Mouse (Mus musculus): ENCODE results near the gene Ryr1.
"Not testable (repeated sequence)": the region's sequence is repeated elsewhere in the genome, so short reads cannot be mapped to it uniquely, and the experiment has no call there.

The Ryr1 gene

DNA sequence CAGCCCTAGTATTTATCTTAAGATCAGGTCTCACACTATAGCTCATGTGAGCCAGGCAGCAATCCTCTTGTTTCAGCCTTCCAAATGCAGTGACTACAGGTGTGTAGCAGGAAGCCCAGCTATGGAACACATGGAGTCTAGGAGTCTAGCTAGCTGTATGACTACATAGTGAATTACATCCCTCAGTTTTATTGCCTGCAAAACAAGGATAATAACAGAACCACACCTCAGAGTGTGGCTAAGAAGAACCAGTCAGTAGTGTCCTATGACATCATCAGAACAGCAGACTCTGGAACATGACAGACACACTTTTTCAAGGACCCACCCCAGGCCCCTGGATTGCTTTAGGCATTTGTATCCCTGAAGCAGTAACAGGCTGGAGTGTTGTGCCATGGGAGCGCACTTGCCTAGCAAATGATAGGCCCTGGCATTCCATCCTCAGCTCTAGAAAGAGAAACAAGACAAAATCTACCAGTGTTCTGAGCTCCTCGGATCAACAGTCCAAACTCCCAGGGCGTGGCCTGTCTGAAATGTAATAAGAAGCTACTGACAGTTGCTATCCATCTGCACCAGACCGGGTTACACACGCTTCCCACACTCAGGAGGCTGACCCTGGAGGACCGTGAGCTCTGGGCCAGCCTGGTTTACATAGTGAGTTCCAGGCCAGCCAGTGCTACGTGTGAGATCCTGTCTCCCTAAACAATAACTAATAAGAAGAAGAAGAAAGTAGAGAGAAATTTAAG, 21.8 kb upstream of the Ryr1 start:
- DNase-seq (ENCODE audit: low spot score) = no peak

DNA sequence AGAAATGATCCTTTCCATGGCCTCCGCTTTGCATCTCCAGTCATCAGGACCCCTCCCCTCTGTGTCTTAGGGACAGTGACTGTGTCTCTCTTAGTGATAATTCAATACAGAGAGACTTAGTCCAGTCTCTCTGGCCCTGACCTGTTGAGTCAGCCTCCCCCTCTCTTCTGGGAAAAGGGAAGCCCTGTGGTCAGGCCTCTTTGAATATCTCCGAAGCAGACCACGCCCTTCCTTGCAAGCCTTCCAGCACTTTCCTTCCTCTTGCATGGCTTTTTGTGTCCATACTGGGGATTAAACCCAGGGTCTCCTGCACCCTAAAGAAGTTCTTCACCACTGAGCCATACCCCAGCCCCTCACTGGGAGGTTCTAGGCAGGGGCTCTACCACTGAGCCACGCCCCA, 19.0 kb upstream of the Ryr1 start:
- DNase-seq (ENCODE audit: low spot score) = no peak

DNA sequence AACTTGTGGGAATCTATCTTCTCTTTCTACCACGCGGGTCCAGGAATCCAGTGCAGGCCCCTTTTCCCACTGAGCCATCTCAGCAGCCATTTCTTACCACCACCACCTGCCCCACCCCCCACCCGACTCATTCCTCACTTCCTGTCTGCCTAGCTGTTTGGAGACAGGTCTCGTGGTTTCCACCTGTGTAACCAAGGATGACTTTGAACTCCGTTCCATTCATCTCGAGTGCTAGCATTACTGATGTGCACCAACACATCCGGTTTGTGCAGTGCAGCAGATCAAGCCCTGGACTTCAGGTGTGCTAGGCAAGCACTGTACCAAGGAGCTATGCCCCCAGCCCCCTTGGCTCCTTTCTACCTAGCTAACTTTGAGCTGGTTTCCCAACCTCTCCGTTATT, 16.4 kb upstream of the Ryr1 start:
- no peak for DNase-seq (ENCODE audit: low spot score)

DNA sequence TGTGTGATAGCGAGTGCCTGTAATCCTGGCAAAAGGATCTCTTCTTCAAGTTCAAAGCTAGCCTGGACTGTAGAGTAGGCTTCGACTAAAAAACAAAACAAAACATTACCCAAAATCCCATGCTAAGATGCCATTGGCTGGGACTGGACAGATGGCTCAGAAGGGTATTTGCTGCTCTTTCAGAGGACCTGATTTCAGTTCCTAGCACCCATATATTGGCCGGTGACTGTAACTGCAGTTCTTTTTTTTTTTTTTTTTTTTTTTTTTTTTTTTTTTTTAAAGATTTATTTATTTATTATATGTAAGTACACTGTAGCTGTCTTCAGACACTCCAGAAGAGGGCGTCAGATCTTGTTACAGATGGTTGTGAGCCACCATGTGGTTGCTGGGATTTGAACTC, 14.3 kb upstream of the Ryr1 start:
- not testable (repeated sequence) for DNase-seq (ENCODE audit: low spot score)

DNA sequence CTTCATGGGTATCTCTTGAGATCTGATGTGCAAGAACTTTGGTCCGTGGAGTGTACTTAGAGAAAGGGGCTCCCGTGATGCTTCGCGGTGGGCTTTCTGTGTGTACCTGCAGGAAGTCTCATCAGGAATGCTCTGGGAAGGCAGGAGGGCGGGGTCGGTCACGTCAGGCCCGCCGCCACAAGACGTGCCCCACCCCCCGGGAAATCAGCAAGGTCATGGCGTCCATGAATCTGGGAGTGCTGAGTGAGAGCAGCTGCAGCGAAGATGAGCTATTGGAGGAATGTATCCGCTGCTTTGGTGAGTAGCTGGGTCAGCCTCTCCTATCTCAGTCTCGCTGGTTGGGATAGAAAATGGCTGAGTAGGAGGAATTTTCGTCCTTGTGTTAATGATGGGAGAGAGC, 12.4 kb upstream of the Ryr1 start:
- no peak for DNase-seq (ENCODE audit: low spot score)

DNA sequence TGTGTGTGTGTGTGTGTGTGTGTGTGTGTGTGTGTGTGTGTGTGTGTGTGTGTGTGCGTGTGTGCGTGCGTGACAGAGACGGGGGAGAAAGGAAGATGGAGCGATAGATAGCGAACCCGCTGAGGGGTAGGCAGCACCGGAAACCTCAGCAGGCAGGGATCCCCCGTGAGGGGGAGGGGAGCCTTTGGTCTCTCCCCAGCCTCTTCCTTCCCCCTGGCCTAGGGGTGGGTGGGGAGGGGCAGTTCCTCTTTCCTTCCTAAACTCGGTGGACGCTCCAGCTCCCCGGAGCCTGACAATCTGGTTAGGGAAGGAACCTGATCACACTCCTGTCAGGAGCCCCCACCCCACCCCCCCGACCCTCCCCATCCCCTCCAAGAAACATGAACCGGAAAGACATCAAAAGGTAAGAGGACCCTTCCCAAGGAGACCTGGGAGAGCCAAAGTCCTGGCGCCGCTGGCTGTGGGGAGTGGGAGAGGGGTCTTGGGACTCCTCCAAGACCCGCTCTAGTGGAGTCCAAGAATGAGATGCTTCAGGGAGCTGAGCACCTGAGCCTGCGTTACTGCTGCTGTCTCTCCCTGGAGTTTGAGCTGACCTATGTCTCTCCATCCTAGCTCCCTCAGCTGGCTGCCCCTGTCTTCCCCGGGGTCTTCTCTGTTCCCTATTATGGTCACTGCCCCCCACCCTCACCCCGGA, 9.9 kb upstream of the Ryr1 start, which contains the start of gene Rasgrp4:
Gene Rasgrp4, plus strand, starts transcription at position 159 of the 694 bp plus-strand sequence.
- no peak for DNase-seq (ENCODE audit: low spot score)

DNA sequence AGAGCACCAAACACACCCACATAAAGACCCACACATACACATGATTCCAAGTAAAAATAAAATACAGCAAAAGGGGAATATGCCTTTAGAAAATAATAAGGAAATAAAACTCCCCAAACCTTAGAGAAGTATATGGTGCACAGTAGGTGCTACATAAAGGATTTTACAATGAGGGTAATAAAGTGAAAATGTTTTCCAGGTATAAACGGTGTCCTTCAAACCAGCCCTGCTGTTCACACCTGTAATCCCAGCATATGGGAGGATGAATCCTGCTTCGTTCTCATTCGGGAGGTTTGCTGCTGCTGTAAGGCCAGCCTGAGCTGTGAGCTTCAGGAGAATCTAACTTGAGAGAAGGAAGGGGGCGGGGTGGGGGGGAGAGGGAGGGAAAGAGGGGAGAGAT, 9.3 kb upstream of the Ryr1 start:
- DNase-seq (ENCODE audit: low spot score) = no peak

DNA sequence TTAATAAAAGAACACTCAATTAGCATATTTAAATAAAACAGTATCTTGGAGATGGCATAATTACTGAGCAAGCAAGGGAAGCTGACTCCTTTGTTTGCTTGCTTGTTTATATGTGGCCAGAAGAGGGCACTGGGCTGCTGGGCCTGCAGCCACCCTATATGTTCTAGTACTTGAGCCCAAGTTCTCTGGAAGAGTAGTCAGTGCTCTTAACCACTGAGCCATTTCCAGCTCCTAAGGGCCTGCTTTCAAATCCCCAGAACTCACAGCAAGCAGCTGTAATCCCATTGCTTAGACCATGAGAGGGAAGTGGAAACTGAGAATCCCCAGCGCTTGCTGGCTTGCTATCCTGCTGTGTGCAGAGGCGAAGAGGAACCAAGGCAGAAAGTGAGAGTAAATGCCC, 3.7 kb upstream of the Ryr1 start:
- no peak for DNase-seq (ENCODE audit: low spot score)

DNA sequence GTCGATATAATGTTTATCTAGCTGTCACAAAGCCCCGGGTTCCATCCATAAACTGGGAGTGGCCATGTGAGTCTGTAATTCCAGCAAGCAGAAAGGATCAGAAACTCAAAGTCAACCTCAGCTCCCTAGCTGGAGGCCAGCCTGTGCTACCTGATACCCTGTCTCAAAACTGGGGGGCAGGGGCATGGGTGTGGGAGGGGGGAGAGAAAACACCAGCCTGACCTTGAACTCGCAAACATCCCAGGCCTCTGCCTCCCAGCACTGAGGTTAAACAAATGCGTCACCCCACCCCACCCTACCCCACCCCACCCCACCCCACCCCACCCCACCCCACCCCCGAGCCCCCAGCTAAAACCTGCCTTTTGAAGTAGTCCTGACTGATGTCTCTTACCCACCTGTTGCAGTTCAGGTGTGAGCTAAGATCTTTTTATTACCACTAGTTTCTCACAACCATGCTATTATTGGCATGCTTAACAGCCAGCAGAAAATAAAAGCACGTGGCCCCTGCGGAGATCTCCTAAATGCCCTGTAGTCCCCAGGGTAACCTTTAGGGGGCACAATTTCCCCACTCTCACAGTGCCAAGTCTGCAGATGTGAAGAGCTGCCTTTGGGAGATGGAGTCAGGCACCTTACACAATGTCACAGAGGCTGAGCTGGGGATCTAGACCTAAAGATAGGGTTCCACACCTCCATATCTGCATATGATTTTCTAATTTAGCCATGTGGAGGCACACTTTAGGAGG, 1.4 kb upstream of the Ryr1 start:
- peak; percentile 65 for DNase-seq (ENCODE audit: low spot score)

DNA sequence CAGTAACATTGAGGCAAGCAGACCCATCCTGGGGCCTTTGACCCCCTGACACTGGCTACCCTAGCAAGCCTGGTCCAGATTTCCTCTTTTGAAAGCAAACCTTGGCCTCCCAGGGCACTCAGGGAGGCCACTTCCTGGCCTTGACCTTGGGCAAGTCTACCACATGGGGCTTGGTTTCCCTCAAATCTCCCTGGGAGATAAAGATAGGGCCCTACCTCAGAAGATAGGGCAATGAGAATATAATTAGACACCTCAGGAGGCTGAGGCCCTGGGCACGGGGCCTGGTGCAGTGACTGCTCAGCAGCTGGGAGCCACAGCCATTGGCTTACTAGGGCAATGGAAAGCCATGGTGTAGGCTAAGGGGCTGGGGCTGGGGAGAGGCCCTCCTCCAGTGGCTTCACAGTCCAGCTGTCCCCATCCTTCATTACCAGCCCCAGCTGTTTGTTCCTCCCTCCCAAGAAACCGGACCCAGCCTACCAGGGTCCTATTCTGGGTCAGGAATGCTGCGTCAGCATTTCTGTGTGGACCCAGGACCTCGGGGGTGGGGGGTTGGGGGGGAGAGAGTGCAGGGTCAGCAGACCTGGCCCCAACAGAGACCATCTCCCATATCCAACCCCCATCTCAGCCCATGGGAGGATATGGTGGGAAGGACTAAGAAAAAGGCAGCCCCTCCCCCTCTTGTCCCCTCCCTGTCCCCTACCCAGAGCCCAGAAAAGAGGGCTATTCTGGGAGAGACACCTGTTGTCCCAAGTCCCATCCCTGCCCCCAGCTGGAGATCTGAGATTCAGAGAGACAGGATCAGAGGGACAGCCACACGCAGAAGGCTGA, 1.2 kb downstream of the Ryr1 start:
- no peak for DNase-seq (ENCODE audit: low spot score)

DNA sequence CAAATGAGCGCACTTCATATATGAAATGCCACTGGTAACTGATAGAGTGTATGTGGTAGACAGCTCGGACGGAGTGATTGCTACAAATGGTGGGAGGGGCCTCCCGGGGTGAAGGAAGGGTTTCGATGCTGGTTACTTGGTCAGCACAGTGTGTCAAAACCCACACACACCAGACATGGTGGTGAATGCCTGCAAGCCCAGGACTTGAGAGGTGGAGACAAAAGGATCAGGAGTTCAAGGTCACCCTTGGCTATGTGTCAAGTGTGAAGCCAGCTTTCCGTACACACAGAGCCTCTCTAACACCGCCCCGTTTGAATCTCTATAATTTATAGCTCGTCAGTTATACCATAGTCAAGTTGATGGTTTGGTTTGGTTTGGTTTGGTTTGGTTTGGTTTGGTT, 2.2 kb downstream of the Ryr1 start:
- no peak for DNase-seq (ENCODE audit: low spot score)

DNA sequence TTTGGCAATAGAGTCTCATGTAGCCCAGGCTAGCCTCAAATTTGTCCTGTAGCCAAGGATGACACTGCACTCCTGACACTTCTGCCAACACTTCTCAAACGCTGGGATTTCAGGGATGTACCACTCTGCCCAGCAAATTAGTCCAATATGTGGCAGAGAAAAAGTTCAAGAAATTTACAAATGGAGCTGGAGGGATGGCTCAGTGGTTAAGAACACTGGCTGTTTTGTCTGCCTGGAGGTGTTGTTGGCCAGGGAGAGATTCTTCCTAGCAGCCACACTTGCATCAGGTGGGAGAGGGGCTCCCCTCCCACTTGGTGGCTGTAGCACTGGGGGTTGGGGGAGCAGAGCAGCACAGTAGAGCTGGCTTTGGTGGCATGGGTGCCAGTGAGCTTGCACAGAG, 5.5 kb downstream of the Ryr1 start:
- no peak for DNase-seq (ENCODE audit: low spot score)

DNA sequence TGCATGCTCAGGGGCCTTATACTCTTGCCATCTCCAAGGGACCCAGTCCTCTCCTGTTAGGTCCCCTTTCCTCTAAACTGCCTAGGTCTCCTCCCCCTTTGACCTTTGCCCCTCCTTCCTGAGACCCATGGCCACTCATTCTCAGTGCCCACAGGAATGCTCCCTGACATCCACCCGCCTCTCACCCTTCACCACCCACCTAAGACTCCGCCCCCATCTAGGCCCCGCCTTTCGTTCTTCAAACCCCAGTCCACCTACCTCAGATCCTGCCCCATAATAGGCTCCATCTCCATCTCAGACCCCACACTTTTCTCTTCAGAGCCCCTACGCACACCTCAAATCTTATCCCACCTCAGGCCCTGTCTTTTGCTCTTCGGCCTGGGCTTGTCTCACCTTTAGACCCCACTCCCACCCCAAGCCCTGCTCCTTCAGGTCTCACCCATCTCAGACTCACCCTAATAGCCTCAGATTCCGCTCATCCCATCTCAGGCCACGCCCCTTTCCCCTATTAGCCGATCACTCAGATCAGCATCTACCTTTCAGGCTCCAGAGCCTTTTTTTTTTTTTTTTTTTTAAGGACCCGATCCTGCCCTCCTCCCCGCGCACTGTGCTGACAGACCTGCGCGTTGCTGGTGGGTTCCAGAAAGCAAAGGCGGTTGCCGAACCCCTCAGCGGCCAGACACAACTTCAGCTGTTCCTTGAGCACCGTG, 6.7 kb downstream of the Ryr1 start:
- DNase-seq (ENCODE audit: low spot score) = no peak

DNA sequence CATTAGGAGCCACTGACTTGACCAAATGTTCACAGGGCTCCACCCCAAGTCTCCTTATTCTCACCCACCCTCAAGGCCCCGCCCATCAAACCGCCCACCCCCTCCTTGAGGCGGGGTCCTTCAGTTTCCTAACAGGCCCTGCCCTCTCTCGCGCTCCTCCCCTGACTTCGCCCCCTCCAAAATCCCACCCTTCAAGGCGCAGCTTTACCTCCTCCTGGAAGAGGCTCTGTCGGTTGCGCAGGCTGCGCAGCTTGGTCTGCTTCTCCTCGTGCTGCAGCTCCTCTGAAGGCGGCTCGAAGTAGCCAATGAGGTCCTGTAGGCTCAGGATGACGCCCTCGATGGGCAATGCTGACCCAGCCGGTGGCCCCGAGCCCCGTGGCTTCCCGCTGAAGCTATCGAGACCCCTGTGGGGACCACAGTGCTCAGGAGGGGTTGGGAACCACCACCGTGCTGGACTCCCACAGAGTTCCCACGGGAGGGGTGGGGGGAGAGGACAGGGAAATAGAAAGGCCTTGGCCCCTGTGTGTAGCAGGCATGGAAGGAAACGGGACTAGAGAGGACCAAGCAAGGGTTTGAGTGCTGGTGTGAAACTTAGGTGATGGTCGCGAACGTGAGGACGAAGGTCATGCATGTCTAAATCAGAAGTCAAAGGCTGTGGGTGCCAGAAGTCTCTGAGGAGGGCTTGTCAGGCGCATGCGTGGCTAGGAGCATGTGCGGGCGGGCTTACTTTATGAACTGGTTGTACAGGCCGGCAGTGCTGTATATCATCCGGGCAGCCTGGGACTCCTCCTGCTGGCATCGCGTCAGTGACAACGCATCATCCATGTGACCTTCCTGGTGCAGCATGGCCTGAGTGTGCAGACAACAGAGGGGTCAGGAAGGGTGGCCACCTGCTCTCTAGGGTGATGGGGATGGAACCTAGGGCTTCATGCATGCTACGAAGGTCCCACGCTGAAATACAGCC, 15.7 kb downstream of the Ryr1 start:
- no peak for DNase-seq (ENCODE audit: low spot score)

DNA sequence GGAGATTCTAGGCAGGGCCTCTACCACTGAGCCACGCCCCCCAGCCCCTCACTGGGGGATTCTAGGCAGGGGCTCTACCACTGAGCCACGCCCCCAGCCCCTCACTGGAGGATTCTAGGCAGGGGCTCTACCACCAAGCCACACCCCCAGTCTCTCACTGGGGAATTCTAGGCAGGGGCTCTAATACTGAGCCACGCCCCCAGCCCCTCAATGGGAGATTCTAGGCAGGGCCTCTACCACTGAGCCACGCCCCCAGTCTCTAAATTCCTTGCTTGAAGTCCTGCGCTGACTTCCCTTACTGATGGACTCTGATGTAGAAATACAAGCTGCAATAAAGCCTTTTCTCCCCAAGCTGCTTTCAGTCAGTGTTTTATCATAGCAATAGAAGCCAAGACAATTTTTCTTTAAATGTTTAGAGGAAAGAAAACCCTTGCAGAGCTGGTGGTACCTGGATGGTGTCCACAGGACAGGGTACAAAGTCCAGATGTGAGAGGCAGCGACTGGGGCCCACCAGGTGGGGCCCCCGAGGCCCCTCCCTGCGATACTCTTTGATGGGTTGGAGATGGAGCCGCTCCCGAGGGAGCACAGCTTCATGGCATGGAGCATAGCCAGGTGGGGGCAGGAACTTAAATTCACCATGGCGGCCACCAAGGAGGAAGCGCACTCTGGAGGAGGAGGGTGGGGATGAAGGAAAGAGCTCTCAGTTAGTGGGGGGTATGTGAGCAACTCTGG, 23.5 kb downstream of the Ryr1 start:
- DNase-seq (ENCODE audit: low spot score) = no peak

DNA sequence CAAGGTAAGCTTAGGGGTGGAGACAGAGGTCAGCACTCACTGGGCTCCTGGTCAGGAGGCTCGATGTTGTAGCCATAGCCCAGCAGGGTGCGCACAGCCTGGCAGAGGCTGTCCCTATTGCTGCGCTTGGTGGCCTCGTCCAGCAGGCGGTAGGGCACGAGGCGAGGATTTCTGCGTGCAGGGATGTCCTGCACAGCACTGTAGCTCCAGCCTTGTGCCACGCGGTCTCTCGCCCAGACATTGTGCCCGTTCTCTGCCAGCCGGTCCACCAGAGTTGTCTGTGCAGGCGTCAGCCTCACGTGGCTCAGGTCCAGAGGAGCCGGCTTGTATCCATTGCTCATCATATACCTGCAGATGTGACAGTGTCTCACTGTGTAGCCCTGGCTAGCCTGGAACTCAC, 27.8 kb downstream of the Ryr1 start:
- DNase-seq (ENCODE audit: low spot score) = no peak

DNA sequence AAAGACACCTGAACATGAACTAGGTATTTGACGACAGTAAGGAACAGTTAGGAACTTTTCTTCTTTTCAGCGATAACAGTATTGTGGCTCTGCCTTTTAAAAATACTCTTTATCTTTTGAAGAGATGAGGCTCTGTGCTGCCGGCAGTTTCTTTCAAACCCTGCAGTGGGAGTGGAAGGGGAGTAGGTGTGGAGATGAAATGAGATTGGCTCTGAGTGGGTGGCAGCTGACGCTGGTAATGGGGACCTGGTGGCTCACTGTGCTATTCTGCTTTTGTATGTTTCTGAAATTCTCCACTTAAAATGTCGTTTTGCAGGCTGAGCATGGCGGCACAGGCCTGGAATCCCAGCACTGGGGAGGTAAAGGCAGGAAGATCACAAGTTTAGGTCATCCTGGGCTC, 36.2 kb downstream of the Ryr1 start:
- DNase-seq (ENCODE audit: low spot score) = no peak

DNA sequence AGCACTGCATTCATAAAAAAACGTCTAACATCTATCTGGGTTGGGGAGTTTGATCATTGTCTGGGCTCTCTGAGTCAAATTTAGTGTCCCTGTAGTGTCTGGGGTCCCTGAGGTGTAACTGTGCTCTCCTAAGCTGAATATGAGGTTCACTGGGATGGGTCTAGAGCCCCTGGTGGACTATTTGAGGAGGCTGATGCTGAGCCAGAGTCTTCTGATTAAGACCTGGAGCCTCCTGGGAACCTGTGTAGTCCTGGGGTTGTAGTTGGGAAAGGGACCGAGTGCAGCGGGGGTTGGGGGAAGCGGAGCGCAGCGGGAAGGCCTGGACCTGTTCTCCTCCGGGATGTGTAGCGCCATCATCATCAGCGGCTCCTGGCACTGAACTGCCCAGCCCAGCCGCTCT, 38.1 kb downstream of the Ryr1 start:
- DNase-seq (ENCODE audit: low spot score) = no peak

DNA sequence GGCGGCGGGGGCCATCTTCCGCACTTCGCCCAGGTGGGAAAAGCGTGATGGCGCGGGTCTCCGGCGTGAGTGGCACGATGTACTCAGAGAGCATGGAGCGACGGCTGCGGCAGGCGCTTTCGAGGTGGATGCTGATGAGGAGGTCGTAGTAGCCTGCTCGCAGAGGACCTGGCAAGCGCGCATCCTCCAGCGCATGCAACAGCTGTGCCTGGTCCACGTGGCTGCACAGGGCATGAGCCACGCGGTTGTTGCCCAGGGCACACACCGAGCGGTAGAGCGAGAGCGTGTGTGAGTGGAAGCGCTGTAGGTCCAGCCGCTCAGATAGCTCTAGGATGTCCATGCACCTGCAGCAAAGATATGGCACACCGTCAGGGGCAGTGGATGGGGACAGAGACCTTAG, 39.0 kb downstream of the Ryr1 start:
- DNase-seq (ENCODE audit: low spot score) = no peak

DNA sequence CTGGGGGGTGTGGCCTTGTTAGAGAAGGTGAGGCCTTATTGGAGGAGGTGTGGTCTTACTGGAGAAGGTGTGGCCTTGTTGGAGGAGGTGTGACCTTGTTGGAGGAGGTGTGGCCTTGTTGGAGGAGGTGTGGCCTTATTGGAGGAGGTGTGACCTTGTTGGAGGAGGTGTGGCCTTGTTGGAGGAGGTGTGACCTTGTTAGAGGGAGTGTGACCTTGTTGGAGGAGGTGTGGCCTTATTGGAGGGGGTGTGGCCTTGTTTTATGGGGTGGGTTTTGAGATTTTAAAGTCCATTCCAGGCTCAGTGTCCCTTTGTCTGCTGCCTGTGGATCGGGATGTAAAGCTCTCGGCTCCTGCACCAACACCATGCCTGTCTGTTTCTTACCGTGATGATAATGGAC, 40.6 kb downstream of the Ryr1 start:
- no peak for DNase-seq (ENCODE audit: low spot score)

Data from c-Kit-positive CD71-positive TER-119-positive erythroid progenitor cells, embryonic 14.5 days (primary cell).